Mouse (Mus musculus) CH12.LX (cell line): Measurements from ENCODE around the gene Bach2.

Source experiments
- CTCF ChIP-seq, 2 experiments: IDR thresholded peaks in 1 of 2; conservative IDR thresholded peaks in 1 of 2; 2 replicates each; pipeline ENCODE4 v1.5.1; 2011 to 2012; ENCODE audit warnings: low read depth in 2 of 2, low read length in 2 of 2, improper control_type of control experiment in 1 of 2, inconsistent platforms in 1 of 2, mild to moderate bottlenecking in 1 of 2, moderate library complexity in 1 of 2
- EP300 ChIP-seq: IDR thresholded peaks from 2 replicates; pipeline ENCODE4 v1.6.1; 2011; ENCODE audit warnings: low read length, improper control_type of control experiment
- POLR2A ChIP-seq: IDR thresholded peaks from 2 replicates; pipeline ENCODE4 v1.6.1; 2011; ENCODE audit warnings: low read depth, mild to moderate bottlenecking, improper control_type of control experiment, low read length
- RCOR1 ChIP-seq: conservative IDR thresholded peaks from 2 replicates; pipeline ENCODE4 v1.6.1; 2012; ENCODE audit warnings: low read depth, mild to moderate bottlenecking, inconsistent platforms, low read length, improper control_type of control experiment
- USF1 ChIP-seq: IDR thresholded peaks from 2 replicates; pipeline ENCODE4 v1.6.1; 2014; ENCODE audit warnings: low read depth, mild to moderate bottlenecking, inconsistent platforms, low read length, improper control_type of control experiment

GRCm38 (mm10) chr4:32279842-32280241, 41.2 kb downstream of the Bach2 start:
- TF ChIP-seq CTCF (conservative IDR thresholded peaks at IDR 0.05 in 1 of 2, IDR thresholded peaks at IDR 0.05 in 1 of 2; ENCODE audit: low read depth in 2 of 2, low read length in 2 of 2) (no peak), POLR2A (no peak), RCOR1 (no peak), EP300 (no peak), USF1 (no peak)
